Comparison of ENCODE assay signal across 25 mouse cellular contexts in genomic region chr8:116740726-116741125, GRCm38 (mm10).
"Had no signal": no experiment of that assay in that cellular context is flagged by ENCODE, and none has a peak within 500 bp of the region (broad histone marks: within the 10 kb centered on the region; RNA-seq: fewer than 3 reads in every experiment).

No protein-coding gene starts in this region.

- H3K27me3 ChIP-seq: embryonic facial prominence, embryonic 12.5 days; embryonic facial prominence, embryonic 15.5 days; forebrain, embryonic 13.5 days; forebrain, embryonic 15.5 days had no signal

- H3K4me3 ChIP-seq: embryonic facial prominence, embryonic 10.5 days; embryonic facial prominence, embryonic 12.5 days; embryonic facial prominence, embryonic 13.5 days; embryonic facial prominence, embryonic 15.5 days; erythroblast, embryonic 14.5 days; forebrain, embryonic 10.5 days; forebrain, embryonic 12.5 days; forebrain, embryonic 13.5 days; forebrain, embryonic 15.5 days; gastrocnemius, adult 2 months; heart, adult 2 months had no signal

- DNase-seq: cerebellum, adult 2 months; cerebellum, adult 8-10 months; cerebellum, adult 9-10 months; cerebellum, adult 9-11 months; cerebellum, postnatal 10 days; cerebellum, postnatal 14 days; cerebellum, postnatal 25 days; cerebellum, postnatal 36 days; embryo, embryonic 11 days; forebrain, postnatal 0 days; gastrocnemius, adult 2 months; gastrocnemius, postnatal 10 days; gastrocnemius, postnatal 14 days; gastrocnemius, postnatal 25 days; gastrocnemius, postnatal 36 days; heart, adult 2 months had no signal

- H3K27ac ChIP-seq: embryonic facial prominence, embryonic 10.5 days; embryonic facial prominence, embryonic 12.5 days; embryonic facial prominence, embryonic 13.5 days; embryonic facial prominence, embryonic 15.5 days; forebrain, embryonic 10.5 days; forebrain, embryonic 12.5 days; forebrain, embryonic 13.5 days; forebrain, embryonic 15.5 days; gastrocnemius, adult 2 months; heart, adult 2 months had no signal

- H3K9me3 ChIP-seq: embryonic facial prominence, embryonic 10.5 days; embryonic facial prominence, embryonic 12.5 days; embryonic facial prominence, embryonic 13.5 days; embryonic facial prominence, embryonic 15.5 days; forebrain, embryonic 10.5 days; forebrain, embryonic 12.5 days; forebrain, embryonic 13.5 days; forebrain, embryonic 15.5 days had no signal

- H3K36me3 ChIP-seq: embryonic facial prominence, embryonic 10.5 days; embryonic facial prominence, embryonic 12.5 days; embryonic facial prominence, embryonic 13.5 days; embryonic facial prominence, embryonic 15.5 days; forebrain, embryonic 10.5 days; forebrain, embryonic 12.5 days; forebrain, embryonic 15.5 days had no signal

- H3K4me1 ChIP-seq: embryonic facial prominence, embryonic 10.5 days; embryonic facial prominence, embryonic 12.5 days; embryonic facial prominence, embryonic 13.5 days; embryonic facial prominence, embryonic 15.5 days; forebrain, embryonic 10.5 days; forebrain, embryonic 12.5 days; forebrain, embryonic 13.5 days; forebrain, embryonic 15.5 days had no signal
